Mouse (Mus musculus) cerebellum, adult 2 months (tissue): ENCODE data around the gene Npb.

Source experiments
- CTCF ChIP-seq: fragments of 200-500 bp; IDR thresholded peaks from 2 replicates; pipeline ENCODE4 v1.5.1; 2011; ENCODE audit warnings: low read depth, mild to moderate bottlenecking, control low read depth, low read length, moderate library complexity, borderline replicate concordance; ENCODE audit not compliant: insufficient read depth
- POLR2A ChIP-seq: fragments of 200-500 bp; IDR thresholded peaks from 2 replicates; pipeline ENCODE4 v1.6.1; 2011; ENCODE audit warnings: low read length, control low read depth, borderline replicate concordance; ENCODE audit not compliant: insufficient read depth

- TF ChIP-seq CTCF (no peak), POLR2A (no peak)
These were observed 11.9 kb downstream of the Npb start for GRCm38 (mm10) chr11:120620195-120620594.
